Mouse (Mus musculus): ENCODE data around the gene Gm20931. TPM values are rescaled to one million over a fixed set of nuclear protein-coding genes. Genes with fewer than 3 reads are reported as not detected.
"Not testable (repeated sequence)": the region's sequence is repeated elsewhere in the genome, so short reads cannot be mapped to it uniquely, and the experiment has no call there.

The Gm20931 gene
- total RNA-seq (2015; ENCODE audit: low replicate concordance): not detected in 2 replicates
- not detected in 2 replicates for total RNA-seq (2017; ENCODE audit: low replicate concordance)

GRCm38 (mm10) chrY:55213420-55213819, at the start of gene Gm20931:
Gm20931 (plus strand) TSS chrY:55213720.
- not testable (repeated sequence) for ATAC-seq (replicated peaks; ENCODE audit: low FRiP score, poor library complexity, severe bottlenecking)
